Mouse (Mus musculus) spleen, adult 12 weeks (tissue): ENCODE measurements at regions not wholly inside any gene's neighbourhood (a gene's known extent, or its start where the extent isn't known, plus 50 kb on each side); places are given as distances from the start of the nearest gene placed in this dataset.

Experiments used
- DNase-seq: peaks from one replicate; pipeline ENCODE4 v3.0.0; 2022; ENCODE audit warnings: low spot score

- no peak for DNase-seq
These were observed 491.8 kb downstream of the Bcl11a start for GRCm38 (mm10) chr11:24569655-24570054.

GRCm38 (mm10) chr11:24613529-24613928 is 535.7 kb downstream of the Bcl11a start:
- no peak for DNase-seq

- no peak for DNase-seq
These were observed 537.6 kb downstream of the Bcl11a start for GRCm38 (mm10) chr11:24615436-24615835.

- DNase-seq: no peak
These were observed 540.7 kb downstream of the Bcl11a start for GRCm38 (mm10) chr11:24618586-24618985.

DNA sequence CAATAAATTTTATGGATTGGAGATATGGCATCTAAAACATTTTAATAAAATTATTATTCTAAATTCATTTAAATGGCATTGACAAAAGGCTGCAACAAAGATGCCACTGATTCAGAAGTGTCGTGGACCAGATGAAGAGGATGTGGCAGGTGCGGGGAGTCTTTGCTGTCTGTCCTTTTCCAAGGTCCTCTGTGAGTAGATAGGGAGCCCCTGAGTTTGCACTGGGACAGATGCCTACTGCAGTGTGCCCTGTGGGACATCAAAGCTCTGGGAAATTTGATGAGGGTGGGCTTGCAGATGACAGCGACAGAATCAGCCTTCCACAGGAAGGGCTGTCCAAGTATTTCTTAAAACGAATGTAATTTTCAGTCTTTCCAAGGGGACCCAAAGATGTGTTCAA is 541.2 kb downstream of the Bcl11a start:
- DNase-seq: no peak

DNA sequence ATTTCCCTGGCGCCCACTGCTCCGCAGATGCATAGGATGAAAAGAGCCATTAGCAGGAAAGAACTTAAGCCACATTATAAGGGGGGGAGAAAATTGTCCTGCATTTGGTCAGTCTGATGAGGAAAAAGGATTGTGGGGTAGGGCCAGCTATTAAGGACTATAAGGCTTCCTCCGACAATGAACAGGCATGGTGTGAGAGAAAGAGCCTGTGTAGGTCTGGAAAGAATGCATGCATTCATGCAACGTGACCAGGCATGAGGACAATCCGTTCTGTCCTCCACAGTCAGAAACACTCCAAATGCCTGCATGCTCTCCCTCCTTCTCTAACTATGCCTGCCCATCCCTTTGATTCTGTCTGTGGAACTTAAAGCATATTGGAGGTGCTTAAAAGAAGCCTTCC is 550.8 kb downstream of the Bcl11a start:
- DNase-seq: no peak

DNA sequence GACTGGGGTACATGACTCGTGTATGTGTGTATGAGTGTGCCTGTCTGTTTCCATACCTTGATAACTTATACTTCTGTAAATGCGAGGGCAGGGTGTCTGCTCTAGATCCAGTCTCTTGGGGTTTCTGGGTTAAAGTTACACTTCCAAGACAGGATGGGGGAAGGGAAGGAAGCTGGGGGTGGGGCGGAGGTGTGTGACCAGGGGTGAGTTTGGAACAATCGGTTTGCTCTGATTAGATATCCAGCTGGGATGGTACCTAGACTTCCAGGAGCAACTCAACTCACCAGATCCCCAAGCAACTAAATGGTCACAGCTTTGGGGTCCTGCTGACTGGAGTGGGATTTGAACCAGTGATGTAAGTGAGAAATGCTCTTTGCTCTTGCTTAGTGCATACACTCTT is 551.6 kb downstream of the Bcl11a start:
- no peak for DNase-seq

DNA sequence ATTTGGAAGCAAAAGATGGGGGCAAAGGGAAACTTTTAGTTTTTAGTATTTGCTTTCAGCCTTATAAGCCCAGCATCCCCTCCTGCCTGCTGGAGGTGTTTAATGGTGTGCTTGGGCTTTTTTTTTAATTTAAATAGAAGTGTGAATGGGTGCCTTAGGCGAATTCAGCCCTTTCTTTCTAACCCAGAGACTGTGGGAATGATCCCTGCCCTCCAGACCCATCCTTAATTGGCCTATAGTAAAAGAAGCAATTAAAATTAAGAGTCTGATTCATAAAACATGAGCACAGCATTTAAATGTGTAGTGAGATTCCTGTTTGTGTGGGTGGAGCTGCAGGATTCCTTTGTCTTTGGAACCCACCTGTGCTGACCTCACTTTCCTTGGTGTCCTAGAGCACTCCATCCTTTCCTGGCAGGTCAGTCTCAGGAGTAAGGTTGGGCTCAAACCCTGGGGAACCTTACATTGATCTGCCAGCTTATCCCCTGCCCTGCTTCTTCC is 552.6 kb downstream of the Bcl11a start:
- no peak for DNase-seq

- DNase-seq: no peak
These were observed 553.8 kb downstream of the Bcl11a start for GRCm38 (mm10) chr11:24631651-24632050.

DNA sequence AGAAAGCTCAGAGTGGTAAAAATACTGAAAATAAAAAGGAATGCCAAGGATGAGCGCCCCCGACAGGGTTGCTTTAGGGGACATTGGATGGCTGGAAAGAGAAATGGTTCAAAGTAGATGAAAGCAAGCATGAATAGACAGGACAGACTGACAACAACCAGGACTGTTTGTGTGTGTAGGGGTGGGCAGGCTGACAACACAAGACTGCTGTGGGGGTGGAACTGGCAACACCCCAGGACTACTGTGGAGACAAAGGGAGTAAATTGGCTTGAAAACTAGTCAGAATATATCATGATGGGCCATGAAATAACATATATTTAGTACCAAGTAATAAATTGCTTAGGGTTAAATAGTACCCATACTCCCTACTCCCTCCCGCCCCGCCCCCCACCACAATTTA is 558.9 kb downstream of the Bcl11a start:
- no peak for DNase-seq

- DNase-seq: no peak
These were observed 565.7 kb downstream of the Bcl11a start for GRCm38 (mm10) chr11:24643439-24644109.

DNA sequence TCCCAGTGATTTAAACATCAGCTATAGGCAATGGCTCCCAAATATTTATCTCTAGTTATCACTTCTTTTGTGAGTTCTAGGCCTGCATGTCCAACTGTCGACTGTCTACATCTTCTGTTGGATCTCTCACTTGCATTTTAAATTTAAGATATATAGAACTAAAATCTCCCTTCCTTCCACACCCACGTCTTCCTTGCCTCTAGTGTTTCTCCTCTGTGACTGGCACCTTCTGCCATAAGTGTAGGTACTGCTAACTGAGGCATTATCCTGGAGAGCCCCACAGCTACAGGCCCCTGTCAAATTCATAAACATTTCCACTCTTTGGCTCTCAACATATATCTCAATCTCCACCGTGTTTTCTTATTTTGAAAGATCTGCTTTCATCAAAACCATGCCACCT is 575.0 kb downstream of the Bcl11a start:
- no peak for DNase-seq

GRCm38 (mm10) chr11:24664082-24664481 is 586.2 kb downstream of the Bcl11a start:
- no peak for DNase-seq

DNA sequence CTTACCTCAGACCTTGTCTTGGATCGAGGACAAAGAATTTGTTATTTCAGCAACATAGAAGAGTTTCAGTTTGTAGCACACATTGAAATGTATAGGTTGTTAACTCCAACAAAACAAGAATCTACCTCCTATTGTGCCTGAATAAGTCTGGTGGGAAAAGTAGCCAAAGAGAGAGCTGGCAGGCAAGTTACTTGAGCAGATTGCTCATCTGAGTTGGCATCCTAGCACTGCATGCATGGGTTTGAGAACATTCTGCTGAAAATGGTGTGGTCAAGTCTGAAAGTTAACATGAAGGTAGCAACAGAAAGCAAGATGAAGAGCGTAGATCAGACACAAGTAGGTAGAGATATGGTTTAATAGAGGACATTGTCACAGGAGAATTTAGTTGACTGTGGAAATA is 587.5 kb downstream of the Bcl11a start:
- DNase-seq: no peak

GRCm38 (mm10) chr11:24671662-24672061 is 593.8 kb downstream of the Bcl11a start:
- DNase-seq: no peak

- no peak for DNase-seq
These were observed 595.7 kb downstream of the Bcl11a start for GRCm38 (mm10) chr11:24673248-24674207.

- DNase-seq: no peak
These were observed 596.3 kb downstream of the Bcl11a start for GRCm38 (mm10) chr11:24674208-24674571.

- no peak for DNase-seq
These were observed 599.2 kb downstream of the Bcl11a start for GRCm38 (mm10) chr11:24677016-24677415.

GRCm38 (mm10) chr11:24679581-24679980 is 601.7 kb downstream of the Bcl11a start:
- DNase-seq: no peak

DNA sequence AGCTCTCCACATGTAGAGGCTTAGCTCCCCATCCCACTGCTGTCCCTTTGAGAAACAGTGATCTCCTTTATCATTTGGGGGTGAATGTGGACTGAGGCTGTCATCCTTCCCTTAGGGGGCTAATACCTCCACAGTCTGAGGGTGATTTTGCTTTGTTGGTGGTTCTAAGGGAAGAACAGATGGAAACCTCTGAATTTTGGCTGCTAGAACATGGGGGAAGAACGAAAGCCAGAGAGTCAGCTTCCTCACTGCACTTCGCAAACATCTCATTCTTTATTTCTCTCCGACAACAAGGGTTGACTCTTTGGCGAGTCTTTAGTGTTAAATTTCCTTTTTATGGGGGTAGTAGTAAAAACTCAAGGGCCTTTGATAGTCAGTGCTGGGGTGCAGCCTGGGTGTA is 604.6 kb downstream of the Bcl11a start:
- no peak for DNase-seq

DNA sequence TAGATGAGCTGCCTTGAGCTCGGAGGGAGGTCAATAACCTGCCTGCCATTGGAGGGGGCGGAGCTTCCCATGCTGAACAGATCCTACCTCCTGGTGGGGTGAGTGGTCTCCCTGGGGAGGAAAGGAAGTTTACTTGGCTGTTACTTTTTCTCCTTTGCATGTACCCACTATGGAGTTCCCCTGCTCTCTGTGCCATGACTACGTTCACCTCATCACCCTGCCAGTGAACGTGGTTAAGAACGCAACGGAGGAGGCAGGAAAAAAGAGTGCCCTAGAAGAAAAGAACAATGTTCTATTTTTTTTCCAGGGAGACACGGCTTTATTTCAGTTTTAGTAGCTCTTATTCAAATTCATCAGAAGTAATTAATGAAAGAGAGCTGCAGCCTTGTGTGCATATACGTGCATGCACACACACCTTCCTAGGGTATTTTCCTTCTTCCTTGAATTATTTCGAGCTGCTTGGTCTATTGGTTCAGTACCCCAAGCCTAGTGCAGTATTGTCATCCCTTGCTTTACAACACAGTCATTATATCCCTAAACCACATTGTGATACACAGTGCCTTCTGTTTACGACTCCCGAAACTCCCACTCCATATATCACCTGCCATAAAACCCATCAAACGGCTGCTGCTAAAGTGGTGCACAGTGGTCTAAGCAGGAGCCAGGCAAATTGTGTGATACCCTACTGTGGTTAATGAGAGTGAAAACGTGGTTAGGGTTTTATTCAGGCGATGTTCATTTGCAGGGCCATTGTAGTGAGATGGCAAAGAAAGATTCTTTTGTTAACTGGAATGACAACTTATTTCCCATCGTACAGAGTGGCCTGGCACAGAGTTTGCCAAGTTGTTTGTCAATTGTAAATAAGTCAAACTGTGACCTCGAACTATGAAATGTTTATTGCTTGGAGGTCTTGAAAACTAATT is 608.0 kb downstream of the Bcl11a start:
- no peak for DNase-seq

DNA sequence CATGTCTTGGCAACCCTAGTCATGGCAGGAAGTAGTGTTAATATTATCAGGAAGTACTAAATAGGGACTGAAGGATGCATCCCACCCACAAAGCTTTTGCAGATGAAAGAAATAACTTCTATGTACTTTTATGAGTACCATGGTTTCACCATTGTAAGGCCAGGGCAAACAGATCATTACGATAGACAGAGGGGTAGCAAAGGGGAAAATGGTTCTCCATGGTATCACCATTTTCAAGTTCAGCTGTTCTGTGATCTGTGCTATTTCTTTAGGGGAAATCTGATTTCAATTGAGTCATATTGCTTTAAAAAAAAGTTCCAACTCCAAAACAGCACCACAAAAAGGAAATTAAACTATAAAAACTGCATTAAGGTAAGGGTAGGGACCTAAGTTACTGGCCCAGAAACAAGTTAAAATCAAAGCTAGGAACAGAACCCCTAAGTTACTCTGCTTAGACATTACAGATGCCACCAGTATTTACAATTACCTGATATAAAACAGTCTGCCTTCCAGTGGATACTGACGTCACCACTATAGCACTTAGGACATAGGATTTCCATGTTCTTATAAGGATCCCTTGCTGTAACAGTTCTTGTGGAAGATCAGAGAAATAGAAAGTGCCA is 610.4 kb downstream of the Bcl11a start:
- DNase-seq: no peak
